Mouse (Mus musculus): ENCODE results near the gene Olfr524. TPM values are rescaled to one million over a fixed set of nuclear protein-coding genes. Genes with fewer than 3 reads are reported as not detected.

Gene Olfr524
- polyA plus RNA-seq, 1 experiment from 2014 or later = not detected

- no peak for ATAC-seq (ENCODE audit: low read depth)
- WGBS (ENCODE audit: insufficient replicate concordance) = 71% methylated on average over 4 of the region's 4 CpGs
- DNase-seq = no peak
Observed at GRCm38 (mm10) chr7:140184206-140184605, 21.6 kb downstream of the Olfr524 start.

GRCm38 (mm10) chr7:140180692-140181091 lies 25.1 kb downstream of the Olfr524 start:
- Histone ChIP-seq H3K27ac (no peak overlapping the region), H3K4me2 (no peak overlapping the region), H3K36me3 (no peaks in the 10 kb centered on the region), H3K4me1 (replicated peaks) (no peaks in the 10 kb centered on the region), H3K4me3 (replicated peaks) (no peak overlapping the region), H3K27me3 (no peaks in the 10 kb centered on the region), H3K9me3 (replicated peaks) (no peaks in the 10 kb centered on the region), H3K9ac (no peak overlapping the region)
- ATAC-seq (ENCODE audit: low read depth) = no peak
- WGBS (ENCODE audit: insufficient replicate concordance) = 49% methylated on average over 2 of the region's 2 CpGs
- DNase-seq = no peak

More at GRCm38 (mm10) chr7:140184206-140184605, 21.6 kb downstream of the Olfr524 start:
- H3K4me1 ChIP-seq (replicated peaks) = no peaks in the 10 kb centered on the region
- no peak overlapping the region for H3K27ac ChIP-seq
- no peak overlapping the region for H3K4me3 ChIP-seq (replicated peaks)
- H3K9ac ChIP-seq = no peak overlapping the region
- no peaks in the 10 kb centered on the region for H3K36me3 ChIP-seq
- H3K4me2 ChIP-seq = no peak overlapping the region
- no peaks in the 10 kb centered on the region for H3K9me3 ChIP-seq (replicated peaks)
- no peaks in the 10 kb centered on the region for H3K27me3 ChIP-seq

GRCm38 (mm10) chr7:140179176-140179575 lies 26.6 kb downstream of the Olfr524 start:
- H3K9me3 ChIP-seq (replicated peaks) = no peaks in the 10 kb centered on the region
- DNase-seq (no peak), ATAC-seq (ENCODE audit: low read depth) (no peak)
- no peak overlapping the region for H3K4me2 ChIP-seq
- H3K27me3 ChIP-seq = no peaks in the 10 kb centered on the region
- WGBS (ENCODE audit: insufficient replicate concordance) = 79% methylated on average over 2 of the region's 2 CpGs
- H3K4me3 ChIP-seq (replicated peaks) = no peak overlapping the region
- no peaks in the 10 kb centered on the region for H3K36me3 ChIP-seq
- no peak overlapping the region for H3K9ac ChIP-seq
- H3K27ac ChIP-seq = no peak overlapping the region
- H3K4me1 ChIP-seq (replicated peaks) = no peaks in the 10 kb centered on the region

- DNase-seq (no peak), ATAC-seq (ENCODE audit: low read depth) (no peak)
- Histone ChIP-seq H3K9me3 (replicated peaks) (no peaks in the 10 kb centered on the region), H3K4me2 (no peak within 1 kb of the TSS), H3K36me3 (no peaks in the 10 kb centered on the region), H3K27me3 (no peaks in the 10 kb centered on the region), H3K4me1 (replicated peaks) (no peaks in the 10 kb centered on the region), H3K4me3 (replicated peaks) (no peak within 1 kb of the TSS), H3K9ac (no peak within 1 kb of the TSS), H3K27ac (no peak within 1 kb of the TSS)
- WGBS (ENCODE audit: insufficient replicate concordance) = 38% methylated on average over 1 of the region's 1 CpGs
Observed at GRCm38 (mm10) chr7:140172936-140173335, 32.8 kb downstream of the Olfr524 start, which contains the start of gene Olfr523. Gene Olfr523, plus strand, starts transcription at chr7:140173217.

- no peak overlapping the region for H3K9ac ChIP-seq
- WGBS (ENCODE audit: insufficient replicate concordance) = 83% methylated on average over 3 of the region's 3 CpGs
- no peaks in the 10 kb centered on the region for H3K4me1 ChIP-seq (replicated peaks)
- ATAC-seq (ENCODE audit: low read depth) (no peak), DNase-seq (no peak)
- H3K27ac ChIP-seq = no peak overlapping the region
- no peaks in the 10 kb centered on the region for H3K9me3 ChIP-seq (replicated peaks)
- H3K27me3 ChIP-seq = no peaks in the 10 kb centered on the region
- H3K4me3 ChIP-seq (replicated peaks) = no peak overlapping the region
- no peak overlapping the region for H3K4me2 ChIP-seq
- H3K36me3 ChIP-seq = no peaks in the 10 kb centered on the region
Observed at GRCm38 (mm10) chr7:140170863-140171262, 34.9 kb downstream of the Olfr524 start.

- no peak for DNase-seq
- no peak overlapping the region for H3K27ac ChIP-seq
- H3K4me2 ChIP-seq = no peak overlapping the region
- no peak for ATAC-seq (ENCODE audit: low read depth)
- H3K4me1 ChIP-seq (replicated peaks) = no peaks in the 10 kb centered on the region
- WGBS (ENCODE audit: insufficient replicate concordance) = 70% methylated on average over 4 of the region's 4 CpGs
- no peak overlapping the region for H3K4me3 ChIP-seq (replicated peaks)
- no peaks in the 10 kb centered on the region for H3K36me3 ChIP-seq
- no peaks in the 10 kb centered on the region for H3K27me3 ChIP-seq
- no peaks in the 10 kb centered on the region for H3K9me3 ChIP-seq (replicated peaks)
- H3K9ac ChIP-seq = no peak overlapping the region
Observed at GRCm38 (mm10) chr7:140169386-140169785, 36.4 kb downstream of the Olfr524 start.

GRCm38 (mm10) chr7:140167950-140168349 lies 37.8 kb downstream of the Olfr524 start:
- DNase-seq = no peak
- H3K36me3 ChIP-seq = no peaks in the 10 kb centered on the region
- no peak overlapping the region for H3K4me3 ChIP-seq (replicated peaks)
- H3K4me2 ChIP-seq = no peak overlapping the region
- WGBS (ENCODE audit: insufficient replicate concordance) = 50% methylated on average over 1 of the region's 1 CpGs
- no peak overlapping the region for H3K27ac ChIP-seq
- H3K9me3 ChIP-seq (replicated peaks) = no peaks in the 10 kb centered on the region
- H3K4me1 ChIP-seq (replicated peaks) = no peaks in the 10 kb centered on the region
- no peak overlapping the region for H3K9ac ChIP-seq
- H3K27me3 ChIP-seq = no peaks in the 10 kb centered on the region
- no peak for ATAC-seq (ENCODE audit: low read depth)

GRCm38 (mm10) chr7:140164664-140165063 lies 41.1 kb downstream of the Olfr524 start, which contains the start of gene Olfr522:
Gene Olfr522, minus strand, starts transcription at chr7:140164764.
- Histone ChIP-seq H3K9ac (no peak within 1 kb of the TSS), H3K36me3 (no peaks in the 10 kb centered on the region), H3K27me3 (no peaks in the 10 kb centered on the region), H3K4me3 (replicated peaks) (no peak within 1 kb of the TSS), H3K4me1 (replicated peaks) (no peaks in the 10 kb centered on the region), H3K27ac (no peak within 1 kb of the TSS), H3K9me3 (replicated peaks) (no peaks in the 10 kb centered on the region), H3K4me2 (no peak within 1 kb of the TSS)
- WGBS (ENCODE audit: insufficient replicate concordance) = 56% methylated on average over 7 of the region's 7 CpGs
- ATAC-seq (ENCODE audit: low read depth) (no peak), DNase-seq (no peak)

GRCm38 (mm10) chr7:140160363-140160762 lies 45.4 kb downstream of the Olfr524 start:
- no peak for ATAC-seq (ENCODE audit: low read depth)
- no peak overlapping the region for H3K9ac ChIP-seq
- 64% methylated on average over 3 of the region's 3 CpGs for WGBS (ENCODE audit: insufficient replicate concordance)

GRCm38 (mm10) chr7:140154218-140154927 lies 51.4 kb downstream of the Olfr524 start, which contains the start of gene Sprn:
Gene Sprn, minus strand, starts transcription at chr7:140154877.
- H3K36me3 ChIP-seq = peaks cover 6% of the 10 kb centered on the region; the same call in 1 of the 2 replicates
- H3K4me1 ChIP-seq (replicated peaks) = no peaks in the 10 kb centered on the region
- H3K27me3 ChIP-seq = peaks cover 53% of the 10 kb centered on the region
- WGBS (ENCODE audit: insufficient replicate concordance) = 10% methylated on average over 28 of the region's 28 CpGs
- no peak within 1 kb of the TSS for H3K27ac ChIP-seq
- DNase-seq = no peak
- H3K4me2 ChIP-seq = no peak within 1 kb of the TSS
- H3K9ac ChIP-seq = no peak within 1 kb of the TSS
- no peak for ATAC-seq (ENCODE audit: low read depth)
- H3K4me3 ChIP-seq (replicated peaks) = no peak within 1 kb of the TSS
- no peaks in the 10 kb centered on the region for H3K9me3 ChIP-seq (replicated peaks)

More at GRCm38 (mm10) chr7:140160363-140160762, 45.4 kb downstream of the Olfr524 start:
- Histone ChIP-seq H3K4me3 (replicated peaks) (no peak overlapping the region), H3K36me3 (no peaks in the 10 kb centered on the region), H3K27ac (no peak overlapping the region), H3K4me1 (replicated peaks) (no peaks in the 10 kb centered on the region), H3K27me3 (peaks cover 16% of the 10 kb centered on the region), H3K9me3 (replicated peaks) (no peaks in the 10 kb centered on the region), H3K4me2 (no peak overlapping the region)
- no peak for DNase-seq

GRCm38 (mm10) chr7:140153829-140154217 lies 51.9 kb downstream of the Olfr524 start:
- no peak overlapping the region for H3K4me3 ChIP-seq (replicated peaks)

GRCm38 (mm10) chr7:140153383-140153782 lies 52.4 kb downstream of the Olfr524 start:
- H3K27ac ChIP-seq = no peak overlapping the region
- peaks cover 46% of the 10 kb centered on the region for H3K27me3 ChIP-seq
- no peaks in the 10 kb centered on the region for H3K9me3 ChIP-seq (replicated peaks)
- no peak overlapping the region for H3K9ac ChIP-seq
- WGBS (ENCODE audit: insufficient replicate concordance) = 15% methylated on average over 28 of the region's 28 CpGs
- no peak overlapping the region for H3K4me3 ChIP-seq (replicated peaks)
- H3K36me3 ChIP-seq = peaks cover 6% of the 10 kb centered on the region; the same call in 1 of the 2 replicates
- H3K4me2 ChIP-seq = no peak overlapping the region
- no peaks in the 10 kb centered on the region for H3K4me1 ChIP-seq (replicated peaks)
- DNase-seq (no peak), ATAC-seq (ENCODE audit: low read depth) (no peak)

More at GRCm38 (mm10) chr7:140153829-140154217, 51.9 kb downstream of the Olfr524 start:
- 26% methylated on average over 4 of the region's 4 CpGs for WGBS (ENCODE audit: insufficient replicate concordance)
- H3K27me3 ChIP-seq = peaks cover 49% of the 10 kb centered on the region
- no peaks in the 10 kb centered on the region for H3K4me1 ChIP-seq (replicated peaks)
- ATAC-seq (ENCODE audit: low read depth) = no peak
- H3K36me3 ChIP-seq = peaks cover 6% of the 10 kb centered on the region; the same call in 1 of the 2 replicates
- H3K9ac ChIP-seq = no peak overlapping the region
- H3K27ac ChIP-seq = no peak overlapping the region
- no peak for DNase-seq
- no peaks in the 10 kb centered on the region for H3K9me3 ChIP-seq (replicated peaks)
- H3K4me2 ChIP-seq = no peak overlapping the region
